Mouse (Mus musculus) heart, adult 9 months (tissue): ENCODE results near the gene Megf8.
"Not testable (repeated sequence)": the region's sequence is repeated elsewhere in the genome, so short reads cannot be mapped to it uniquely, and the experiment has no call there.

Experiments used
- DNase-seq, 2 experiments: peaks; one replicate each; pipeline ENCODE4 v3.0.0; 2022; ENCODE audit warnings: low spot score in 2 of 2

Gene Megf8

GRCm38 (mm10) chr7:25296945-25297453 is 20.0 kb upstream of the Megf8 start:
- DNase-seq, result no peak

- DNase-seq, result peak; percentile 70 to 74
Measured at GRCm38 (mm10) chr7:25297454-25298325, 19.3 kb upstream of the Megf8 start, which contains the start of gene Pafah1b3. Pafah1b3 (minus strand) TSS chr7:25297986.

GRCm38 (mm10) chr7:25301063-25301462 is 15.9 kb upstream of the Megf8 start, which contains the start of gene Prr19:
Prr19 (plus strand) TSS chr7:25301411.
- DNase-seq, result no peak

- no peak for DNase-seq
Measured at GRCm38 (mm10) chr7:25303003-25303684, 13.8 kb upstream of the Megf8 start.

- DNase-seq, result no peak
Measured at GRCm38 (mm10) chr7:25303685-25304006, 13.3 kb upstream of the Megf8 start.

- DNase-seq, result no peak
Measured at GRCm38 (mm10) chr7:25305481-25305880, 11.5 kb upstream of the Megf8 start.

GRCm38 (mm10) chr7:25305956-25306613 is 10.9 kb upstream of the Megf8 start, which contains the start of gene Tmem145:
Tmem145 (plus strand) TSS chr7:25306106.
- DNase-seq, result no peak

- DNase-seq, result no peak
Measured at GRCm38 (mm10) chr7:25306614-25306996, 10.4 kb upstream of the Megf8 start.

GRCm38 (mm10) chr7:25308702-25309318 is 8.2 kb upstream of the Megf8 start:
- DNase-seq, result no peak

- DNase-seq, result no peak
Measured at GRCm38 (mm10) chr7:25309425-25309824, 7.5 kb upstream of the Megf8 start.

- no peak for DNase-seq
Measured at GRCm38 (mm10) chr7:25311193-25311592, 5.8 kb upstream of the Megf8 start.

GRCm38 (mm10) chr7:25313325-25313724 is 3.6 kb upstream of the Megf8 start:
- DNase-seq, result no peak

GRCm38 (mm10) chr7:25314606-25315305 is 2.2 kb upstream of the Megf8 start:
- no peak for DNase-seq

GRCm38 (mm10) chr7:25315306-25316041 is 1.5 kb upstream of the Megf8 start:
- peak in 1 of 2 experiments; percentile 25 for DNase-seq

- no peak for DNase-seq
Measured at GRCm38 (mm10) chr7:25317446-25317999, 559 bp downstream of the Megf8 start.

- DNase-seq, result no peak
Measured at GRCm38 (mm10) chr7:25322058-25322484, 5.1 kb downstream of the Megf8 start.

- DNase-seq, result no peak
Measured at GRCm38 (mm10) chr7:25323219-25323618, 6.3 kb downstream of the Megf8 start.

GRCm38 (mm10) chr7:25325431-25325830 is 8.5 kb downstream of the Megf8 start:
- DNase-seq, result not testable (repeated sequence)

GRCm38 (mm10) chr7:25326233-25326632 is 9.3 kb downstream of the Megf8 start:
- DNase-seq, result peak; percentile 21 to 42
